Mouse (Mus musculus) liver, embryonic 14.5 days (tissue): ENCODE measurements at regions not wholly inside any gene's neighbourhood (a gene's known extent, or its start where the extent isn't known, plus 50 kb on each side); places are given as distances from the start of the nearest gene placed in this dataset.
"Not testable (repeated sequence)": the region's sequence is repeated elsewhere in the genome, so short reads cannot be mapped to it uniquely, and the experiment has no call there.

ENCODE experiments used
- ATAC-seq: fragments of 200-750 bp; cut with Nextera tagmentation; 2 replicates; pipeline ENCODE4 v1.8.0; 2017; ENCODE audit warnings: moderate number of reproducible peaks, mild to moderate bottlenecking, moderate library complexity; ENCODE audit not compliant: insufficient read depth
- DNase-seq, 3 experiments: peaks; one replicate each; pipeline ENCODE4 v3.0.0-alpha.2; 2012 to 2013; ENCODE audit warnings: low read depth in 3 of 3, low spot score in 3 of 3
- H3K27ac ChIP-seq: fragments of 300-500 bp; sonication (generic); 2 replicates; pipeline ENCODE4 v1.5.1; 2014; ENCODE audit warnings: moderate library complexity, mild to moderate bottlenecking, control low read depth, inconsistent platforms
- H3K27me3 ChIP-seq: fragments of 300-500 bp; sonication (generic); 2 replicates; pipeline ENCODE4 v1.6.1; 2014; ENCODE audit warnings: mild to moderate bottlenecking, low read length, moderate library complexity; ENCODE audit not compliant: control insufficient read depth, insufficient read depth
- H3K36me3 ChIP-seq: fragments of 300-500 bp; sonication (generic); replicated peaks from 2 replicates; pipeline ENCODE4 v1.6.1; 2014; ENCODE audit warnings: low read depth; ENCODE audit not compliant: control insufficient read depth, insufficient read depth
- H3K4me1 ChIP-seq, 2 experiments: fragments of 200-500 bp in 1 of 2; fragments of 300-500 bp in 1 of 2; sonication (generic) in 1 of 2; replicated peaks; 2 replicates each; pipeline ENCODE4 v1.6.1; 2012 to 2014; ENCODE audit warnings: antibody characterized with exemption in 1 of 2, inconsistent platforms in 1 of 2, low read length in 1 of 2; ENCODE audit not compliant: control insufficient read depth in 2 of 2, insufficient read depth in 2 of 2
- H3K4me2 ChIP-seq: fragments of 300-500 bp; sonication (generic); 2 replicates; pipeline ENCODE4 v1.6.1; 2014; ENCODE audit warnings: low read depth, mild to moderate bottlenecking, control low read depth, moderate library complexity
- H3K4me3 ChIP-seq, 2 experiments: fragments of 200-500 bp in 1 of 2; fragments of 300-500 bp in 1 of 2; sonication (generic) in 1 of 2; 2 replicates each; pipeline ENCODE4 v1.5.1; 2012 to 2014; ENCODE audit warnings: low read depth in 2 of 2, low read length in 2 of 2, mild to moderate bottlenecking in 2 of 2, control low read depth in 1 of 2, inconsistent platforms in 1 of 2, moderate library complexity in 1 of 2; ENCODE audit not compliant: insufficient read depth in 1 of 2
- H3K9ac ChIP-seq: fragments of 300-500 bp; sonication (generic); replicated peaks from 2 replicates; pipeline ENCODE4 v1.6.1; 2014; ENCODE audit warnings: mild to moderate bottlenecking, control low read depth, moderate library complexity
- H3K9me3 ChIP-seq: fragments of 300-500 bp; sonication (generic); 2 replicates; pipeline ENCODE4 v1.6.1; 2016; ENCODE audit warnings: low read length, mixed read lengths; ENCODE audit not compliant: control insufficient read depth
- CTCF ChIP-seq: IDR thresholded peaks from 2 replicates; pipeline ENCODE4 v1.5.1; 2016; ENCODE audit warnings: antibody characterized with exemption, low read depth, control low read depth
- EP300 ChIP-seq: IDR thresholded peaks from 2 replicates; pipeline ENCODE4 v1.6.1; 2016; ENCODE audit warnings: antibody characterized with exemption, low read depth
- WGBS: fragments of 180-500 bp; shearing (Covaris S2); extraction: QIAGEN DNeasy Blood & Tissue Kit; methylation state at CpG from one replicate; pipeline ENCODE4 v1.1.7; 2014; ENCODE audit not compliant: insufficient replicate concordance; 5-methylcytosine and 5-hydroxymethylcytosine counted together

- Histone ChIP-seq H3K27ac (no peak overlapping the region), H3K9me3 (no peaks in the 10 kb centered on the region), H3K4me3 (peak overlapping the region; percentile 33 to 47; a peak in 3 of 4 replicates), H3K4me1 (no peaks in the 10 kb centered on the region), H3K36me3 (no peaks in the 10 kb centered on the region), H3K4me2 (peak overlapping the region; percentile 68), H3K9ac (no peak overlapping the region), H3K27me3 (peaks cover 36% of the 10 kb centered on the region)
- WGBS = 9% methylated on average over 48 of the region's 49 CpGs
- DNase-seq (no peak), ATAC-seq (no peak)
- TF ChIP-seq EP300 (no peak), CTCF (no peak)
Observed at GRCm38 (mm10) chr10:7390239-7391091, 83.0 kb downstream of the Ulbp1 start.

DNA sequence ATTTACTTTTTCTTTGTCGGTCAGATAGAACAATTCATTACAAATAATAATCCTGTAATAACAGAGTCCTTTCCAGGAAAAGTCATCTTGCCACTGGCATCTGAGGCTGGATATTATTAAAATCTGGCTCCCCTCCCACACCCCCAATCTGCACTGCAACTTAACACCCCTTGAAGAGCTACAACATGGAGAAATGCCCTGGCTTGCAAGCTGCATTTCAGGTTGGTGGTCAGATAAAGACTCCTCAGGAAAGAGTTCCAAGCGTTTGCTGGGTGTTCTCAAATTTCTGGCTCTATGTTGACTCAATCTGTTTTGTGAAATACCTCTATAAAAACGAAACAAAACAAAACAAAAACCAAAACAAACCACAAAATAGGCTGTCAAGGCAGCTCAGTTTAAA, 114.6 kb downstream of the Ulbp1 start:
- H3K9me3 ChIP-seq, H3K4me2 ChIP-seq, DNase-seq, H3K4me3 ChIP-seq, H3K9ac ChIP-seq, H3K4me1 ChIP-seq, H3K36me3 ChIP-seq, H3K27ac ChIP-seq, H3K27me3 ChIP-seq, ATAC-seq: not testable (repeated sequence)
- 37% methylated on average over 3 of the region's 3 CpGs for WGBS

- H3K9me3 ChIP-seq, H3K27ac ChIP-seq, DNase-seq, ATAC-seq, H3K27me3 ChIP-seq, H3K4me1 ChIP-seq, H3K9ac ChIP-seq, H3K4me2 ChIP-seq, H3K36me3 ChIP-seq, H3K4me3 ChIP-seq: not testable (repeated sequence)
- 71% methylated on average over 13 of the region's 13 CpGs for WGBS
Observed at GRCm38 (mm10) chr10:7344290-7344689, 129.1 kb downstream of the Ulbp1 start.

- H3K9ac ChIP-seq, H3K4me3 ChIP-seq, H3K4me1 ChIP-seq, H3K36me3 ChIP-seq, H3K27ac ChIP-seq, DNase-seq, H3K9me3 ChIP-seq, H3K4me2 ChIP-seq, ATAC-seq, H3K27me3 ChIP-seq: not testable (repeated sequence)
- whole genome bisulfite sequencing = 89% methylated on average over 8 of the region's 8 CpGs
Observed at GRCm38 (mm10) chr10:7343736-7344135, 129.7 kb downstream of the Ulbp1 start.

- no peaks in the 10 kb centered on the region for H3K27me3 ChIP-seq
- H3K9ac ChIP-seq = no peak overlapping the region
- 42% methylated on average over 11 of the region's 11 CpGs for WGBS
- ATAC-seq (no peak), DNase-seq (peak; percentile 35 to 51 (median 44))
- no peak overlapping the region for H3K27ac ChIP-seq
- no peak for TF ChIP-seq EP300
- peak; percentile 77 for TF ChIP-seq CTCF
- no peaks in the 10 kb centered on the region for H3K9me3 ChIP-seq
- H3K4me3 ChIP-seq = no peak overlapping the region
- no peaks in the 10 kb centered on the region for H3K4me1 ChIP-seq
- no peaks in the 10 kb centered on the region for H3K36me3 ChIP-seq
- no peak overlapping the region for H3K4me2 ChIP-seq
Observed at GRCm38 (mm10) chr10:7333077-7333747, 121.2 kb upstream of the Cnksr3 start.
